Mouse (Mus musculus): ENCODE results near the gene Rarres2.

DNA sequence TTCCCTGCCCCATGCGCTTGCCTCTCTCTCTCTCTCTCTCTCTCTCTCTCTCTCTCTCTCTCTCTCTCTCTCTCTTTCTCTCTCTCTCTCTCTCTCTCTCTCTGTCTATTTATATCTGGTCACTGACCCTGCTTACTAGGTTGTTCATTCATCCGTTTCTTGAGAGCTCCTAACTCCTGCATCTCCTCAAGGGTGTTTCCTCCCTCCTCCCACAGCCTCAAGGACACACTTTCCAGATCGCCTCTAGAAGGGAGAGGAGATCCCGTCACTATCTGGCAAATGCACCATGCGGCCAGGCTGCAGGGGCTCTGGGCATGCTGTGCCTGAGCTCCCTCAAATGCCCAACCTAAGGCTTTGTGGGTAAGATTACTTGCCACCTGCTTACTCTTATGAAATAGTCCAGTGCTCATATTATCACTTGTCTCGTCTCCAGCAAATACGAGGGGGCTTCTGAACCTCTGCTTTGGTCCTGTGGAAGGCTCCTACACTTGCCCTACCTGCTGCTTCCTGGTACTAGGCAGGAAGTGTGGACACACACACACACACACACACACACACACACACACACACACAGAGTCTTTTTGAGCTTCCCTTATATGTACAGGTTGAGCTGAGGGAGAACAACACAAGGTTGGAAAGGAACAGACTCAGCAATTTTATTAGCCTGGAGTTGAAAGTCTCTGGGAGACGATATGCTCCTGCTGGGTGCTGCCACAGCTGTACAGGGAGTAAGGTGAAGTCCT is 3.4 kb downstream of the Rarres2 start:
- TF ChIP-seq KAT2A (IDR thresholded peaks at IDR 0.05; ENCODE audit: insufficient replicate concordance, low read length) (no peak), CHD1 (IDR thresholded peaks at IDR 0.05; ENCODE audit: low read depth, low read length) (no peak), EP300 (IDR thresholded peaks at IDR 0.05; ENCODE audit: low read length) (no peak), CTCF (conservative IDR thresholded peaks at IDR 0.05 in 1 of 2, IDR thresholded peaks at IDR 0.05 in 1 of 2; ENCODE audit: low read depth in 2 of 2, low read length in 2 of 2) (no peak), ZC3H11A (IDR thresholded peaks at IDR 0.05; ENCODE audit: low read depth, low read length) (no peak), JUND (conservative IDR thresholded peaks at IDR 0.05; ENCODE audit: low read depth, low read length) (no peak), GABPA (IDR thresholded peaks at IDR 0.05; ENCODE audit: insufficient replicate concordance, low read depth, low read length) (no peak), MAX (IDR thresholded peaks at IDR 0.05; ENCODE audit: low read length) (no peak), POLR2A (IDR thresholded peaks at IDR 0.05; ENCODE audit: low read depth, low read length) (no peak), ETS1 (conservative IDR thresholded peaks at IDR 0.05; ENCODE audit: low read depth, low read length) (no peak), POLR2AphosphoS2 (IDR thresholded peaks at IDR 0.05; ENCODE audit: low read depth, low read length) (no peak), TBP (conservative IDR thresholded peaks at IDR 0.05; ENCODE audit: low read depth, low read length) (no peak), NRF1 (IDR thresholded peaks at IDR 0.05; ENCODE audit: low read depth, low read length) (no peak), USF1 (IDR thresholded peaks at IDR 0.05; ENCODE audit: low read depth, low read length) (no peak)

Data from CH12.LX (cell line).